Mouse (Mus musculus): ENCODE measurements at regions not wholly inside any gene's neighbourhood (a gene's known extent, or its start where the extent isn't known, plus 50 kb on each side); places are given as distances from the start of the nearest gene placed in this dataset.
A peak's percentile ranks its signal among the peaks of the same experiment; 100 is the strongest.

- WGBS, result 69% methylated on average over 6 of the region's 6 CpGs
- H3K9me3 ChIP-seq (ENCODE audit: control insufficient read depth, low read length), result no peaks in the 10 kb centered on the region
- H3K9ac ChIP-seq (ENCODE audit: low read depth, low read length, severe bottlenecking), result no peak overlapping the region
- H3K4me2 ChIP-seq (replicated peaks; ENCODE audit: low read depth, low read length, severe bottlenecking), result no peak overlapping the region
- DNase-seq (ENCODE audit: low spot score) (no peak), ATAC-seq (ENCODE audit: low FRiP score, low read depth) (no peak)
- no peak overlapping the region for H3K27ac ChIP-seq (replicated peaks; ENCODE audit: low read depth, low read length)
- TF ChIP-seq POLR2A (IDR thresholded peaks at IDR 0.05; ENCODE audit: borderline replicate concordance, extremely low read depth, insufficient read depth, insufficient read length), result no peak
- no peaks in the 10 kb centered on the region for H3K27me3 ChIP-seq (ENCODE audit: control insufficient read depth, insufficient read depth, low read length)
- 0 out of 2 replicates have a peak, but pooled peaks cover 2% of the 10 kb centered on the region for H3K4me1 ChIP-seq (ENCODE audit: control insufficient read depth, insufficient read depth, low read length)
- H3K4me3 ChIP-seq (replicated peaks; ENCODE audit: low read length), result no peak overlapping the region
- H3K36me3 ChIP-seq (ENCODE audit: control insufficient read depth, insufficient read depth, low read length), result no peaks in the 10 kb centered on the region
Observed at GRCm38 (mm10) chr1:128478376-128478775, 61.2 kb upstream of the Dars start.

- no peak overlapping the region for H3K4me2 ChIP-seq (replicated peaks; ENCODE audit: low read depth, low read length, severe bottlenecking)
- no peaks in the 10 kb centered on the region for H3K9me3 ChIP-seq (ENCODE audit: control insufficient read depth, low read length)
- H3K36me3 ChIP-seq (ENCODE audit: control insufficient read depth, insufficient read depth, low read length), result no peaks in the 10 kb centered on the region
- DNase-seq (ENCODE audit: low spot score), result no peak
- peaks cover 5% of the 10 kb centered on the region; the same call in 1 of the 2 replicates for H3K4me1 ChIP-seq (ENCODE audit: control insufficient read depth, insufficient read depth, low read length)
- 82% methylated on average over 2 of the region's 2 CpGs for WGBS
- ATAC-seq (ENCODE audit: low FRiP score, low read depth), result no peak
- H3K4me3 ChIP-seq (replicated peaks; ENCODE audit: low read length), result no peak overlapping the region
- no peaks in the 10 kb centered on the region for H3K27me3 ChIP-seq (ENCODE audit: control insufficient read depth, insufficient read depth, low read length)
- H3K27ac ChIP-seq (replicated peaks; ENCODE audit: low read depth, low read length), result no peak overlapping the region
- no peak overlapping the region for H3K9ac ChIP-seq (ENCODE audit: low read depth, low read length, severe bottlenecking)
- TF ChIP-seq POLR2A (IDR thresholded peaks at IDR 0.05; ENCODE audit: borderline replicate concordance, extremely low read depth, insufficient read depth, insufficient read length), result no peak
Observed at GRCm38 (mm10) chr1:128477653-128478052, 60.5 kb upstream of the Dars start.

GRCm38 (mm10) chr1:128472713-128473230 is 55.6 kb upstream of the Dars start:
- DNase-seq (ENCODE audit: low spot score), result peak; percentile 63
- peak overlapping the region; percentile 29 for H3K4me3 ChIP-seq (replicated peaks; ENCODE audit: low read length)
- H3K4me1 ChIP-seq (ENCODE audit: control insufficient read depth, insufficient read depth, low read length), result peaks cover 13% of the 10 kb centered on the region
- H3K27ac ChIP-seq (replicated peaks; ENCODE audit: low read depth, low read length), result 0 out of 2 replicates have a peak overlapping the region, but pooled peaks have one; percentile 2
- peak; percentile 77 for ATAC-seq (ENCODE audit: low FRiP score, low read depth)
- 12% methylated on average over 15 of the region's 15 CpGs for WGBS
- H3K9me3 ChIP-seq (ENCODE audit: control insufficient read depth, low read length), result no peaks in the 10 kb centered on the region
- TF ChIP-seq POLR2A (IDR thresholded peaks at IDR 0.05; ENCODE audit: borderline replicate concordance, extremely low read depth, insufficient read depth, insufficient read length), result no peak
- H3K9ac ChIP-seq (ENCODE audit: low read depth, low read length, severe bottlenecking), result peak overlapping the region; percentile 36; the same call in 1 of the 2 replicates
- no peaks in the 10 kb centered on the region for H3K36me3 ChIP-seq (ENCODE audit: control insufficient read depth, insufficient read depth, low read length)
- H3K27me3 ChIP-seq (ENCODE audit: control insufficient read depth, insufficient read depth, low read length), result no peaks in the 10 kb centered on the region
- H3K4me2 ChIP-seq (replicated peaks; ENCODE audit: low read depth, low read length, severe bottlenecking), result peak overlapping the region; percentile 54

GRCm38 (mm10) chr1:128472022-128472712 is 55.0 kb upstream of the Dars start:
- Histone ChIP-seq H3K9ac (ENCODE audit: low read depth, low read length, severe bottlenecking) (peak overlapping the region; percentile 36; the same call in 1 of the 2 replicates), H3K4me1 (ENCODE audit: control insufficient read depth, insufficient read depth, low read length) (peaks cover 13% of the 10 kb centered on the region), H3K9me3 (ENCODE audit: control insufficient read depth, low read length) (no peaks in the 10 kb centered on the region), H3K4me2 (replicated peaks; ENCODE audit: low read depth, low read length, severe bottlenecking) (peak overlapping the region; percentile 54), H3K27ac (replicated peaks; ENCODE audit: low read depth, low read length) (peak overlapping the region; percentile 2; the same call in 1 of the 2 replicates), H3K27me3 (ENCODE audit: control insufficient read depth, insufficient read depth, low read length) (no peaks in the 10 kb centered on the region), H3K4me3 (replicated peaks; ENCODE audit: low read length) (peak overlapping the region; percentile 29), H3K36me3 (ENCODE audit: control insufficient read depth, insufficient read depth, low read length) (no peaks in the 10 kb centered on the region)
- peak; percentile 79 for ATAC-seq (ENCODE audit: low FRiP score, low read depth)
- no peak for TF ChIP-seq POLR2A (IDR thresholded peaks at IDR 0.05; ENCODE audit: borderline replicate concordance, extremely low read depth, insufficient read depth, insufficient read length)
- DNase-seq (ENCODE audit: low spot score), result peak; percentile 84
- 4% methylated on average over 20 of the region's 20 CpGs for WGBS

GRCm38 (mm10) chr1:128470786-128471185 is 53.6 kb upstream of the Dars start:
- H3K4me3 ChIP-seq (replicated peaks; ENCODE audit: low read length), result no peak overlapping the region
- H3K9ac ChIP-seq (ENCODE audit: low read depth, low read length, severe bottlenecking), result no peak overlapping the region
- DNase-seq (ENCODE audit: low spot score), result no peak
- 62% methylated on average over 2 of the region's 2 CpGs for WGBS
- peaks cover 13% of the 10 kb centered on the region for H3K4me1 ChIP-seq (ENCODE audit: control insufficient read depth, insufficient read depth, low read length)
- no peak for TF ChIP-seq POLR2A (IDR thresholded peaks at IDR 0.05; ENCODE audit: borderline replicate concordance, extremely low read depth, insufficient read depth, insufficient read length)
- H3K9me3 ChIP-seq (ENCODE audit: control insufficient read depth, low read length), result no peaks in the 10 kb centered on the region
- no peaks in the 10 kb centered on the region for H3K36me3 ChIP-seq (ENCODE audit: control insufficient read depth, insufficient read depth, low read length)
- no peak for ATAC-seq (ENCODE audit: low FRiP score, low read depth)
- no peaks in the 10 kb centered on the region for H3K27me3 ChIP-seq (ENCODE audit: control insufficient read depth, insufficient read depth, low read length)
- H3K27ac ChIP-seq (replicated peaks; ENCODE audit: low read depth, low read length), result no peak overlapping the region
- no peak overlapping the region for H3K4me2 ChIP-seq (replicated peaks; ENCODE audit: low read depth, low read length, severe bottlenecking)

Data from limb, embryonic 14.5 days (tissue).